Comparison of ENCODE assay signal across 27 mouse cellular contexts in genomic region chr4:70267213-70267906, GRCm38 (mm10).
DNase-seq lines count a peak whose midpoint lies in the region; ATAC-seq and TF ChIP-seq lines count a peak whose summit lies in the region.
"Had no signal": no experiment of that assay in that cellular context is flagged by ENCODE, and none has a peak within 500 bp of the region (broad histone marks: within the 10 kb centered on the region; RNA-seq: fewer than 3 reads in every experiment).

No protein-coding gene starts in this region.

- H3K27ac ChIP-seq in liver, adult 2 months (replicated peaks; ENCODE audit: insufficient read depth, low read depth, low read length), result no peak overlapping the region
- H3K27ac ChIP-seq in liver, embryonic 11.5 days (ENCODE audit: low read depth, low read length), result no peak overlapping the region
- no peak overlapping the region for H3K27ac ChIP-seq in liver, embryonic 16.5 days (ENCODE audit: low read length)
- H3K27ac ChIP-seq: embryonic facial prominence, embryonic 13.5 days; embryonic facial prominence, embryonic 15.5 days; forebrain, embryonic 10.5 days; forebrain, embryonic 12.5 days had no signal

- no peak overlapping the region for H3K9ac ChIP-seq in liver, adult 2 months (ENCODE audit: low read depth, low read length)
- H3K9ac ChIP-seq in liver, embryonic 11.5 days (ENCODE audit: low read depth, low read length), result no peak overlapping the region
- no peak overlapping the region for H3K9ac ChIP-seq in liver, embryonic 16.5 days (ENCODE audit: low read depth, low read length)
- H3K9ac ChIP-seq: embryonic facial prominence, embryonic 13.5 days; embryonic facial prominence, embryonic 15.5 days; forebrain, embryonic 12.5 days had no signal

- H3K36me3 ChIP-seq in liver, adult 2 months (ENCODE audit: control insufficient read depth, insufficient read depth, low read length), result peaks cover 2% of the 10 kb centered on the region; the same call in 1 of the 2 replicates
- peaks cover 19% of the 10 kb centered on the region; the same call in 1 of the 2 replicates for H3K36me3 ChIP-seq in liver, embryonic 11.5 days (ENCODE audit: control insufficient read depth, insufficient read depth, low read length)
- no peaks in the 10 kb centered on the region; the same call in 1 of the 2 replicates for H3K36me3 ChIP-seq in liver, embryonic 16.5 days (ENCODE audit: control insufficient read depth, insufficient read depth)

- DNase-seq in liver, adult 2 months (ENCODE audit: extremely low read depth, low read depth, low spot score), result peak; percentile 10
- no peak for DNase-seq in liver, embryonic 11.5 days (ENCODE audit: low spot score)
- DNase-seq in liver, result no peak
- no peak for DNase-seq in lung, adult 2 months
- DNase-seq: adrenal gland, adult 8-10 months; adrenal gland, postnatal 14 days; adrenal gland, postnatal 36 days; B cell, adult 2 months; cerebellum, adult 11-12 months; cerebellum, adult 2 months; cerebellum, adult 9-10 months; cerebellum, postnatal 10 days; cerebellum, postnatal 25 days; embryo, embryonic 11 days had no signal

- no peak for TF ChIP-seq CTCF in liver, adult 2 months (IDR thresholded peaks at IDR 0.05; ENCODE audit: low read depth, low read length)
- TF ChIP-seq CTCF in lung, adult 2 months (IDR thresholded peaks at IDR 0.05; ENCODE audit: insufficient read depth, low read length), result no peak

- H3K4me1 ChIP-seq in liver, adult 2 months (ENCODE audit: control insufficient read depth, insufficient read depth, low read length), result peaks cover 4% of the 10 kb centered on the region; the same call in 1 of the 2 replicates
- H3K4me1 ChIP-seq in liver, embryonic 11.5 days (replicated peaks; ENCODE audit: control insufficient read depth, insufficient read depth, low read length), result no peaks in the 10 kb centered on the region; the same call in 1 of the 2 replicates
- H3K4me1 ChIP-seq in liver, embryonic 16.5 days (ENCODE audit: control insufficient read depth, low read depth, low read length), result no peaks in the 10 kb centered on the region
- no peaks in the 10 kb centered on the region for H3K4me1 ChIP-seq in lung, adult 2 months (ENCODE audit: control insufficient read depth, insufficient read depth, low read length)
- H3K4me1 ChIP-seq: embryonic facial prominence, embryonic 13.5 days; embryonic facial prominence, embryonic 15.5 days; forebrain, embryonic 10.5 days; forebrain, embryonic 12.5 days had no signal

- H3K27me3 ChIP-seq in liver, adult 2 months (ENCODE audit: control insufficient read depth, insufficient read depth, low read length), result no peaks in the 10 kb centered on the region
- H3K27me3 ChIP-seq in liver, embryonic 11.5 days (replicated peaks; ENCODE audit: control insufficient read depth, insufficient read depth, low read length), result no peaks in the 10 kb centered on the region
- H3K27me3 ChIP-seq in liver, embryonic 16.5 days (ENCODE audit: control insufficient read depth, insufficient read depth, low read depth, low read length), result no peaks in the 10 kb centered on the region
- H3K27me3 ChIP-seq: CH12.LX; embryonic facial prominence, embryonic 13.5 days; embryonic facial prominence, embryonic 15.5 days; forebrain, embryonic 12.5 days; Patski had no signal

- 22% methylated on average over 2 of the region's 2 CpGs for WGBS in liver, adult 2 months
- 80% methylated on average over 2 of the region's 2 CpGs for WGBS in liver, embryonic 11.5 days
- WGBS in liver, embryonic 16.5 days (ENCODE audit: insufficient replicate concordance), result 58% methylated on average over 2 of the region's 2 CpGs
- 75% methylated on average over 2 of the region's 2 CpGs for WGBS in lung, adult 2 months

- H3K79me2 ChIP-seq in liver, adult 2 months (ENCODE audit: control insufficient read depth, insufficient read depth, low read length), result no peaks in the 10 kb centered on the region

- ATAC-seq in liver, embryonic 11.5 days (replicated peaks; ENCODE audit: low FRiP score), result no peak
- ATAC-seq in liver, embryonic 16.5 days (ENCODE audit: low read depth), result peak; percentile 74; the same call in 1 of the 2 replicates
- ATAC-seq: activated CD4-positive, CD25-positive, alpha-beta regulatory T cell, adult 4 months; CD4-positive, CD25-positive, alpha-beta regulatory T cell, adult 4 months; forebrain, embryonic 14.5 days; forebrain, embryonic 16.5 days; Patski had no signal

- H3K9me3 ChIP-seq in liver, embryonic 11.5 days (ENCODE audit: control insufficient read depth, low read length), result no peaks in the 10 kb centered on the region
- no peaks in the 10 kb centered on the region for H3K9me3 ChIP-seq in liver, embryonic 16.5 days (replicated peaks; ENCODE audit: control insufficient read depth, low read length)
- H3K9me3 ChIP-seq: embryonic facial prominence, embryonic 13.5 days; embryonic facial prominence, embryonic 15.5 days; forebrain, embryonic 10.5 days; forebrain, embryonic 12.5 days; G1E had no signal

- no peak overlapping the region for H3K4me2 ChIP-seq in liver, embryonic 11.5 days
- H3K4me2 ChIP-seq in liver, embryonic 16.5 days (ENCODE audit: low read depth, low read length), result no peak overlapping the region
- H3K4me2 ChIP-seq: embryonic facial prominence, embryonic 13.5 days; embryonic facial prominence, embryonic 15.5 days; forebrain, embryonic 12.5 days had no signal

- no peak for TF ChIP-seq POLR2A in liver, adult 2 months (IDR thresholded peaks at IDR 0.05; ENCODE audit: extremely low read depth, insufficient read depth, low read length)
- no peak for TF ChIP-seq POLR2A in lung, adult 2 months (IDR thresholded peaks at IDR 0.05; ENCODE audit: borderline replicate concordance, extremely low read depth, low read depth, low read length)

- H3K4me3 ChIP-seq in liver, adult 2 months (ENCODE audit: insufficient read depth, low read depth, low read length), result no peak overlapping the region
- no peak overlapping the region for H3K4me3 ChIP-seq in liver, embryonic 11.5 days (ENCODE audit: low read depth, low read length)
- no peak overlapping the region for H3K4me3 ChIP-seq in liver, embryonic 16.5 days (ENCODE audit: low read depth, low read length)
- no peak overlapping the region for H3K4me3 ChIP-seq in lung, adult 2 months (replicated peaks; ENCODE audit: extremely low read depth, low read depth, low read length)
- H3K4me3 ChIP-seq: embryonic facial prominence, embryonic 13.5 days; embryonic facial prominence, embryonic 15.5 days; erythroblast, embryonic 14.5 days; forebrain, embryonic 10.5 days; forebrain, embryonic 12.5 days had no signal
